Mouse (Mus musculus) lung, adult 2 months (tissue): ENCODE data around the gene Mast4. TPM values are rescaled to one million over a fixed set of nuclear protein-coding genes. Genes with fewer than 3 reads are reported as not detected.

Experiments
- DNase-seq: peaks from one replicate; pipeline ENCODE4 v3.0.0; 2022
- H3K4me1 ChIP-seq: fragments of 200-500 bp; 2 replicates; pipeline ENCODE4 v1.6.1; 2011; ENCODE audit warnings: low read length; ENCODE audit not compliant: control insufficient read depth, insufficient read depth
- H3K4me3 ChIP-seq: fragments of 200-500 bp; replicated peaks from 2 replicates; pipeline ENCODE3; 2011; ENCODE audit warnings: low read depth, mild to moderate bottlenecking, control low read depth, low read length; ENCODE audit errors: extremely low read depth
- CTCF ChIP-seq: fragments of 200-500 bp; IDR thresholded peaks from 2 replicates; pipeline ENCODE4 v1.5.1; 2011; ENCODE audit warnings: mild to moderate bottlenecking, low read length, control low read depth; ENCODE audit not compliant: insufficient read depth
- POLR2A ChIP-seq: fragments of 200-500 bp; IDR thresholded peaks from 2 replicates; pipeline ENCODE4 v1.6.1; 2011; ENCODE audit warnings: low read depth, mild to moderate bottlenecking, control low read depth, low read length, borderline replicate concordance; ENCODE audit errors: extremely low read depth
- WGBS: fragments of 180-500 bp; shearing (Covaris S2); methylation state at CpG from one replicate; pipeline ENCODE4 v1.1.7; 2018; 5-methylcytosine and 5-hydroxymethylcytosine counted together
- polyA plus RNA-seq: library from polyadenylated mRNA; depleted of rRNA; stranded (reverse); fragments of >200 nt; gene quantifications from 2 replicates; pipeline ENCODE4 v1.2.3, GENCODE M21; 2012

The Mast4 gene
- polyA plus RNA-seq, 1 experiment = 14.9 TPM

DNA sequence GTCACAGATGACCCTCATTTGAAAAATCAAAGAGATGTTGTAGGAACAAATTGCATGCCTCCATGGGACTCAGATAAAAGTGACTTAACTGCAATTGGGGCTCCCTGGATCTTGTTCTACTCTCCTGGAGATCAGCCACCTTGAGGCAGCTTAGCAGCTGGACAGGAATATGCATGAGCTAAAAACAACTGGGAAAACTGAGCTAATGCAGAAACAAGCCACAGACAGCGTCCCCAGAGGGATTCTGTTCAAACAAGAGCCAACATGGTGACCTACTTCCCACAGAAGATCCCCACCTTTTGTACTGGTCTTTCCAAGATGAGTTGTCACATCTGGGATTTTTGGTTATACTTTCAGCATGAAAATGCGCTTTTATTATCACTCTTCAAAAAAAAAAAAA lies 4.3 kb upstream of the Mast4 start:
- TF ChIP-seq POLR2A (no peak), CTCF (no peak)
- 70% methylated on average over 2 of the region's 2 CpGs for WGBS
- H3K4me1 ChIP-seq = peaks cover 7% of the 10 kb centered on the region
- H3K4me3 ChIP-seq = no peak overlapping the region
- no peak for DNase-seq

GRCm38 (mm10) chr13:103336237-103336636 lies 1.9 kb upstream of the Mast4 start:
- Histone ChIP-seq H3K4me1 (peaks cover 11% of the 10 kb centered on the region), H3K4me3 (no peak overlapping the region)
- 58% methylated on average over 5 of the region's 5 CpGs for WGBS
- TF ChIP-seq POLR2A (no peak), CTCF (no peak)
- DNase-seq = no peak

DNA sequence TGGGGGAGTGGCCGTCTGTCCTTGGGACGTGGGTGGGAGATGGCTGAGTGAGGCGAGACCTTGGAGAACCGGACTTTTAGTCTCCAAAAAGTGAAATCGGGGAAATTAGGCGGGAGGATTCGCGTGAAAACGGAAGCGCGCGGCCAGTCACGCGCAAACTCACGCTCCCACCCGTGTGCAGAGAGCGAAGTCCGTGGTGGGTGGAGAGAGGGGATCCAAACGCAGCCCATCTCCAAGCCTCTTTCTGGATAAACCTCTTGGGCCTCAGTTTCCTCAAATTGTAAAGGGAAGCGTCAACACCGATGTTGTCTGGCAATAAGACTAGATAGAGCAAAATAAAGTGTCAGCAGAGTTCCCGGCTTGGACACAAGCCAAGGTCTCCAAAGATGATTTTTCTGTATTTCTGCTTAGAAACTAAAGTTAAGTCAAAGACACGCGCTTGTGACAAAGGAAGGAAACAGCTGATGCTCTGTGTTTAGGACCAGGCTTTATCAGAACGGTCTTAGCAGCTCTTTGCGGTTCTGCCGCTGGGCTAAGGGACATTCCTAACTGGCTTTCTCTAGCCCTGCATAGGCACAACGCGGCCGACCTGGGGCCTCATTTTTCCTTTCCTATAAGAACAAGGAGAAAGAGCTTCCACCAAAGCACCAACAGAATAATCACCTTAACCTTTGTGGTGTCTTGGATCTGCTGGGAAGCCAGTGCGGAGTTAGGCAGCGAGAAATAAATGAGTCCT lies 594 bp upstream of the Mast4 start:
- Histone ChIP-seq H3K4me3 (peak overlapping the region; percentile 56), H3K4me1 (peaks cover 11% of the 10 kb centered on the region)
- peak; percentile 8 for DNase-seq
- 3% methylated on average over 32 of the region's 32 CpGs for WGBS
- no peak for TF ChIP-seq POLR2A
- TF ChIP-seq CTCF = no peak

GRCm38 (mm10) chr13:103333601-103334391 lies 501 bp downstream of the Mast4 start:
- peaks cover 11% of the 10 kb centered on the region for H3K4me1 ChIP-seq
- no peak for DNase-seq
- H3K4me3 ChIP-seq = peak overlapping the region; percentile 56
- 2% methylated on average over 74 of the region's 74 CpGs for WGBS
- TF ChIP-seq CTCF = no peak
- no peak for TF ChIP-seq POLR2A

DNA sequence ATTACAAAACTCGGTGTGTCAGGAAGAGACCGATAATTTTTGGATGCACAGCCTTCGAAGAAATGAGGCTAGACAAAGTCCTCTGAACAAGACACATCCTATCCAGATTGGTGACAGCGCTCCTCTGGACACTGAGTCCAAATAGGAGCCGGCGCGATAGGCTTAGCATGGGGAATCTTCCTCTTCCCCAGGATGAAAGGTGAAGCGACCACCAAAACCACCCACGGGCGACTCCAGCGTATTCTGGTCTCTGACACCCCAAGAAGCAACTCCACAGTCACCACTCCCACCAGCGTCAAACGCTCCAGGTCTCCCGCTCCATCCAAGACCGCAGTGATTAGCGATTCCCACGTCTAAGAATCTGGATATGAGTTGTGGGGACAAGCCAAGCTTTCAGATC lies 1.1 kb downstream of the Mast4 start:
- DNase-seq = no peak
- WGBS = 3% methylated on average over 17 of the region's 17 CpGs
- H3K4me1 ChIP-seq = peaks cover 11% of the 10 kb centered on the region
- peak overlapping the region; percentile 5 for H3K4me3 ChIP-seq
- TF ChIP-seq CTCF (no peak), POLR2A (no peak)

GRCm38 (mm10) chr13:103332731-103333130 lies 1.6 kb downstream of the Mast4 start:
- TF ChIP-seq POLR2A (no peak), CTCF (no peak)
- no peak overlapping the region for H3K4me3 ChIP-seq
- no peak for DNase-seq
- WGBS = 12% methylated on average over 9 of the region's 9 CpGs
- H3K4me1 ChIP-seq = peaks cover 11% of the 10 kb centered on the region

DNA sequence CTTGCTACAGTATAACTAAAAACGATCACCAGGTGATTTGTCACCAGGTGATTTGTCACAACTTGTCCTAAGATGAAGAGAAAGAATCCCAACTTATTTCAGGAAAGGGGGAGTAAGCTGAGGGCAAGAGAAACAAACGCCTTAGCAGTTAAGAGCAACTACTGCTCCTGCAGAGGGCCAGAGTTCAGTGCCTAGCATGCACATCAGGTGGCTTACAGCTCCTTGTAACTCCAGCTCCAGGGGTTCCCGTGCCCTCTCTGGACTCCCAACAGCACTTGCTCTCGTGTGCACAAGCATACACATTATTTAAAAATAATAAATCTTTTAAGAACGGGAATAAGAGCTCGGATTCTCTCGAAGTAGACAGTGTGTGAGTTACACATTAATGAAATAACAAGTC lies 3.2 kb downstream of the Mast4 start:
- no peak overlapping the region for H3K4me3 ChIP-seq
- 58% methylated on average over 7 of the region's 7 CpGs for WGBS
- H3K4me1 ChIP-seq = peaks cover 11% of the 10 kb centered on the region
- TF ChIP-seq POLR2A (no peak), CTCF (no peak)
- no peak for DNase-seq

- WGBS = 73% methylated on average over 16 of the region's 16 CpGs
- TF ChIP-seq POLR2A = no peak
- TF ChIP-seq CTCF = no peak
- Histone ChIP-seq H3K4me3 (no peak overlapping the region), H3K4me1 (peaks cover under 1% of the 10 kb centered on the region; the same call in 1 of the 2 replicates)
- DNase-seq = no peak
Observed at GRCm38 (mm10) chr13:103328299-103328698, 6.0 kb downstream of the Mast4 start.

DNA sequence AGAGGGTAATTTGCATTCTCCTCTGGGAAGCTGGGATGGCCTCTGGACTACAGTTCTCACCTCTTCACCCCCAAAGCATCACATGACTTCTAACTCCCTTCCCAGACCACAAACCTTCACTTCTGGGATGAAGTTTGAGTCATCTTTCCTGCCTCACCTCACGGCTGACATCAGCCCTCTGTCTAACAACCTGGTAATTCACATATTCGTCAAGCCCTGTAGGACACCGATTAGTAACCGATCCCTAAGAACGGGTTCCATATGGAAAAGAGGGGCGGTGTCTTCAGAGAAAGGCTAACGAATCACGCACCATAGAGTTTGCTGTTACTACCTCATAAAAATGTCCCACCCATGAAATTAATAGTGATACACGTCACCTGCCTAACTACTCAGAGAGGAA lies 6.5 kb downstream of the Mast4 start:
- 71% methylated on average over 9 of the region's 9 CpGs for WGBS
- no peak for DNase-seq
- TF ChIP-seq CTCF (no peak), POLR2A (no peak)
- H3K4me1 ChIP-seq = no peaks in the 10 kb centered on the region
- no peak overlapping the region for H3K4me3 ChIP-seq

GRCm38 (mm10) chr13:103326186-103326585 lies 8.1 kb downstream of the Mast4 start:
- Histone ChIP-seq H3K4me3 (no peak overlapping the region), H3K4me1 (no peaks in the 10 kb centered on the region)
- DNase-seq = no peak
- TF ChIP-seq CTCF = no peak
- TF ChIP-seq POLR2A = no peak
- 56% methylated on average over 13 of the region's 13 CpGs for WGBS
